25 mouse cellular contexts compared by ENCODE assay signal in the genomic region with DNA sequence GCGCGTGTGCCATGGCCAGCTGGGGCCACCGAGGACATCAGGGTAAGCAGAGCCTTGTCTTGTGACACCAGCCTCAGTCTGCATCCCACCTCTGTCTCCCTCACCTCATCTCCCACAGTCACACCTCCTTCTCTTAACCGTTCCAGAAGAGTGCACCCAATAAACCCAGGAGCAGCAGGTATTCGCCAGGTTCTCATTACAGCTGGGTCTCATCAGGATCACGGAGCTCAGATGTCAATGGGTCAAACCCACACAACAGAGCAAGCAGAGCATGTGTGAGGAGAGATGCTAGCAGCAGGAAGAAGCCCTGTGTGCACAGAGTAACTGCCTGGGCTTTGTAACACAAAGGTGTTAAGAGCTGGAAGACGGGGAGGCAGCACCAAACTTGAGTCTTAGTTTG. TPM values are rescaled to one million over a fixed set of nuclear protein-coding genes. Genes with fewer than 3 reads are reported as not detected.
A peak's percentile ranks its signal among the peaks of the same experiment; 100 is the strongest.
DNase-seq lines count a peak whose midpoint lies in the region; ATAC-seq lines count a peak whose summit lies in the region.
"Had no signal": no experiment of that assay in that cellular context is flagged by ENCODE, and none has a peak within 500 bp of the region (broad histone marks: within the 10 kb centered on the region; RNA-seq: fewer than 3 reads in every experiment).

No protein-coding gene starts in this region.

- H3K4me2 ChIP-seq in kidney, embryonic 16.5 days (replicated peaks; ENCODE audit: low read depth, low read length), result peak overlapping the region; percentile 87
- no peak overlapping the region for H3K4me2 ChIP-seq in midbrain, embryonic 12.5 days (replicated peaks)
- H3K4me2 ChIP-seq in midbrain, embryonic 14.5 days (ENCODE audit: low read length), result no peak overlapping the region
- H3K4me2 ChIP-seq: forebrain, embryonic 15.5 days; hindbrain, embryonic 14.5 days; limb, embryonic 12.5 days had no signal

- intact Hi-C loops in heart, postnatal 25 days (cut with DNase I), result loop anchor here (5.0 to 10.0 kb wide), 2 partner anchors 118 to 165 kb away; a partner anchor contains a TSS

- peak overlapping the region; percentile 82 for H3K4me3 ChIP-seq in kidney, embryonic 16.5 days (ENCODE audit: low read length)
- H3K4me3 ChIP-seq in midbrain, embryonic 12.5 days, result no peak overlapping the region
- no peak overlapping the region for H3K4me3 ChIP-seq in midbrain, embryonic 14.5 days (replicated peaks; ENCODE audit: low read depth, low read length)
- H3K4me3 ChIP-seq in macrophage (ENCODE audit: inconsistent target), result no peak overlapping the region
- H3K4me3 ChIP-seq: forebrain, embryonic 15.5 days; heart, adult 2 months; limb, embryonic 12.5 days; midbrain, embryonic 15.5 days; myocyte; neural tube, embryonic 15.5 days had no signal

- DNase-seq in heart, adult 11 months, result peak; percentile 90
- DNase-seq in heart, postnatal 25 days (ENCODE audit: low spot score), result no peak
- no peak for DNase-seq in kidney, adult 18-20 months
- DNase-seq in midbrain, embryonic 14.5 days, result no peak
- no peak for DNase-seq in left cerebral cortex, adult 8-10 months (ENCODE audit: low spot score in 2 of 2)
- DNase-seq: adrenal gland, postnatal 14 days; cerebellum, adult 8-10 months; gastrocnemius, postnatal 25 days; heart, adult 2 months; heart, postnatal 36 days; layer of hippocampus, postnatal 36 days; thymus, postnatal 25 days had no signal

- peak overlapping the region; percentile 33 for H3K9ac ChIP-seq in kidney, embryonic 16.5 days (replicated peaks; ENCODE audit: low read length)
- H3K9ac ChIP-seq in midbrain, embryonic 12.5 days (replicated peaks), result 0 out of 2 replicates have a peak overlapping the region, but pooled peaks have one; percentile 21
- no peak overlapping the region for H3K9ac ChIP-seq in midbrain, embryonic 14.5 days (replicated peaks; ENCODE audit: low read length)
- H3K9ac ChIP-seq: forebrain, embryonic 15.5 days; hindbrain, embryonic 14.5 days; limb, embryonic 12.5 days; midbrain, embryonic 15.5 days; neural tube, embryonic 15.5 days; stomach, embryonic 15.5 days had no signal

- no peaks in the 10 kb centered on the region for H3K27me3 ChIP-seq in kidney, embryonic 16.5 days (ENCODE audit: insufficient read depth, low read length)
- H3K27me3 ChIP-seq in midbrain, embryonic 12.5 days, result no peaks in the 10 kb centered on the region; the same call in 1 of the 2 replicates
- H3K27me3 ChIP-seq in midbrain, embryonic 14.5 days (ENCODE audit: control insufficient read depth, insufficient read depth, low read length), result no peaks in the 10 kb centered on the region
- H3K27me3 ChIP-seq: forebrain, embryonic 15.5 days; limb, embryonic 12.5 days; midbrain, embryonic 15.5 days; neural tube, embryonic 15.5 days; stomach, embryonic 15.5 days had no signal

- 37% methylated on average over 7 of the region's 7 CpGs for WGBS in kidney, embryonic 16.5 days
- 83% methylated on average over 7 of the region's 7 CpGs for WGBS in midbrain, embryonic 12.5 days
- 85% methylated on average over 7 of the region's 7 CpGs for WGBS in midbrain, embryonic 14.5 days
- 99% methylated on average over 7 of the region's 7 CpGs for WGBS in macrophage (ENCODE audit: missing documents)

- H3K27ac ChIP-seq in kidney, embryonic 16.5 days (ENCODE audit: low read length), result peak overlapping the region; percentile 32
- no peak overlapping the region for H3K27ac ChIP-seq in midbrain, embryonic 12.5 days (replicated peaks)
- H3K27ac ChIP-seq in midbrain, embryonic 14.5 days (replicated peaks; ENCODE audit: low read depth, low read length), result no peak overlapping the region
- H3K27ac ChIP-seq in macrophage, result peak overlapping the region; percentile 46
- H3K27ac ChIP-seq: forebrain, embryonic 15.5 days; heart, adult 2 months; hindbrain, embryonic 14.5 days; limb, embryonic 12.5 days; midbrain, embryonic 15.5 days; neural tube, embryonic 15.5 days; stomach, embryonic 15.5 days had no signal

- no peaks in the 10 kb centered on the region for H3K36me3 ChIP-seq in kidney, embryonic 16.5 days (ENCODE audit: insufficient read depth, low read length)
- no peaks in the 10 kb centered on the region for H3K36me3 ChIP-seq in midbrain, embryonic 12.5 days
- H3K36me3 ChIP-seq in midbrain, embryonic 14.5 days (ENCODE audit: control insufficient read depth, insufficient read depth, low read length), result no peaks in the 10 kb centered on the region
- no peaks in the 10 kb centered on the region for H3K36me3 ChIP-seq in macrophage (ENCODE audit: inconsistent target)
- H3K36me3 ChIP-seq: forebrain, embryonic 15.5 days; limb, embryonic 12.5 days; midbrain, embryonic 15.5 days; neural tube, embryonic 15.5 days; stomach, embryonic 15.5 days had no signal

- H3K79me2 ChIP-seq in macrophage (ENCODE audit: inconsistent target), result peaks cover 50% of the 10 kb centered on the region

- no peak for ATAC-seq in kidney, embryonic 16.5 days (ENCODE audit: low FRiP score, low TSS enrichment)
- no peak for ATAC-seq in midbrain, embryonic 12.5 days (ENCODE audit: low FRiP score, low read depth)
- ATAC-seq in midbrain, embryonic 14.5 days (ENCODE audit: low FRiP score, low TSS enrichment), result no peak
- ATAC-seq: CD4-positive, CD25-positive, alpha-beta regulatory T cell, adult 4 months; forebrain, embryonic 15.5 days; inflammation-experienced regulatory T-cells, adult 6 months; lung, postnatal 0 days; midbrain, embryonic 15.5 days had no signal

- no peaks in the 10 kb centered on the region for H3K9me3 ChIP-seq in kidney, embryonic 16.5 days (ENCODE audit: low read length)
- H3K9me3 ChIP-seq in midbrain, embryonic 12.5 days, result no peaks in the 10 kb centered on the region
- H3K9me3 ChIP-seq in midbrain, embryonic 14.5 days (ENCODE audit: control insufficient read depth, low read length), result no peaks in the 10 kb centered on the region
- H3K9me3 ChIP-seq: forebrain, embryonic 15.5 days; limb, embryonic 12.5 days; midbrain, embryonic 15.5 days; neural tube, embryonic 15.5 days; stomach, embryonic 15.5 days had no signal

- H3K4me1 ChIP-seq in kidney, embryonic 16.5 days (ENCODE audit: insufficient read depth, low read length), result peaks cover 33% of the 10 kb centered on the region
- peaks cover 13% of the 10 kb centered on the region; the same call in 1 of the 2 replicates for H3K4me1 ChIP-seq in midbrain, embryonic 12.5 days
- peaks cover 5% of the 10 kb centered on the region for H3K4me1 ChIP-seq in midbrain, embryonic 14.5 days (ENCODE audit: control insufficient read depth, insufficient read depth, low read length)

RNA-seq across cellular contexts. Expression of a gene that starts 13.1 kb away (rescaled TPM):
- 10 to 100 TPM; 14.3 to 14.7 TPM for total RNA-seq in heart, postnatal 25 days (2021)
- polyA plus RNA-seq in kidney, embryonic 16.5 days (2015; fragmentation: Nextera tagmentation; extraction: Ambion mirVana), result 53.9 and 54.8 TPM in 2 replicates
- 52.5 and 52.7 TPM in 2 replicates for polyA plus RNA-seq in midbrain, embryonic 12.5 days (2016; fragmentation: Nextera tagmentation; extraction: Ambion mirVana)
- 69.3 and 81.0 TPM in 2 replicates for polyA plus RNA-seq in midbrain, embryonic 14.5 days (2014; fragmentation: Nextera tagmentation; extraction: Ambion mirVana)
- total RNA-seq in macrophage (2018; cell fraction: chromatin; rRNA removed), result 100 to 1,000 TPM in 19 of 26 experiments, 10 to 100 TPM in 7; 43.9 to 352 (median 164) TPM
- 10 to 100 TPM; 14.6 to 67.9 (median 47.5) TPM for total RNA-seq in macrophage (2018; cell fraction: cytosol; rRNA removed)
- 100 to 1,000 TPM in 14 of 26 experiments, 10 to 100 TPM in 12; 28.4 to 157 (median 105) TPM for total RNA-seq in macrophage (2018; cell fraction: nucleus; rRNA removed)
- 22.5 to 38.4 TPM (median 36.0 TPM) in 3 replicates for polyA plus RNA-seq in macrophage (2018)
- 10 to 100 TPM; 64.9 to 68.9 (median 68.0) TPM for total RNA-seq in left cerebral cortex, adult 8-10 months (2022)

Comparison
In these comparisons a context has a peak if more than half of its experiments do, and no peak if none do; other contexts are left out.
1. H3K27ac ChIP-seq: peak in kidney, embryonic 16.5 days (single experiment) and macrophage (single experiment); none in midbrain, embryonic 12.5 days (single experiment) and midbrain, embryonic 14.5 days (single experiment).